Mouse (Mus musculus): ENCODE results near the gene Esrp2.

Gene Esrp2

GRCm38 (mm10) chr8:106136156-106137130, at the start of gene Esrp2:
Esrp2 (minus strand) TSS chr8:106136974.
- DNase-seq = peak; percentile 96

GRCm38 (mm10) chr8:106186394-106186793, 49.6 kb upstream of the Esrp2 start:
- no peak for DNase-seq

DNA sequence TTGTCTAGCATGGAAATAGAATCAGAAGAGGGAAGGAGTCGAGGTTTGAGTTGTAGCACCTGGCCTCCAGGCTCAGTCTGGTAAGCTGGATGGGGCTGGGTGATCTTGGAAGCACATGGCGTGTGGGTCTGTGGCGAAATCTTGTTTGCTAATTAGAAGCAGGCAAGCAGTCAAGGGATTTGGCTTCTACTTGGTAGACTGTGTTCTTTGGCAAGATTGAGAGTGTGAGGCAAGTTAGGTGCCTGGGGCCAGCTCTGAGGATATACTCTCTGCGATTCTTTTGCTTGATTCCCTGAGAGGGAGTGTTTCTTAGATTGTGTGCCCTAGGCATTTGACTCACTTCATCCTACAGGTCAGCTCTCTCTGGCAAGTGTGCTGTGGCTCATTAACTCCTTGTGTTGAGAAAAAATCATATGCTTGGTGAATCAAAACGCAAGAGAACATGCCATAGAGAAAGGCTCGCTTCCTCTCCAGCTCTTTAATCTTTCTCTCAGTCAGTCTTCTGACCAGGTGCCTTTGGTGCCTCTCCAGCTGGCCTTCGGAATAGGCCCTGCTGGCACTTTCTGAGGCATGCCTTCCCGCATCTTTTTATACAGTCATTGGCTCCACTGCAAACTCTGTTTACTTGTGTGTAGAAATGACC, 49.0 kb upstream of the Esrp2 start:
- DNase-seq = peak; percentile 35

DNA sequence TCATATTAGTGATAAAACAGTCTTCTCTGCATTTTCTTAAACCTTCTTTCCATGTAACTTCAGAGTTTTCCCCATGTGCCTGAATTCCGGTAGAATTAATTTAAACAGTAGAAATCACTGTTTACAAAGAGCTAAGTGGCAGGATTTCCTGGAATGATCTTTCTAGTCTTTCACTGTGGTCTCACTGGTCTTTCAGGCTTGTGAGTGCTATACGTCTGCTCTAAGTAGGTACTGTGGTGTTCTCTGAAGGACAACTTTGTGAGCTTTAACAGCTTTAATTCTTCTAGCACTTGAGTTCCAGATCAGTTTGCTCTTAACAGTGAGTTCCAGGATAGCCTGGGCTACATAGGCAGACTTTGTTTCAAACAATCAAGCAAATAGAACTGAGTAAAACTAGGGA, 41.7 kb upstream of the Esrp2 start:
- DNase-seq = no peak

DNA sequence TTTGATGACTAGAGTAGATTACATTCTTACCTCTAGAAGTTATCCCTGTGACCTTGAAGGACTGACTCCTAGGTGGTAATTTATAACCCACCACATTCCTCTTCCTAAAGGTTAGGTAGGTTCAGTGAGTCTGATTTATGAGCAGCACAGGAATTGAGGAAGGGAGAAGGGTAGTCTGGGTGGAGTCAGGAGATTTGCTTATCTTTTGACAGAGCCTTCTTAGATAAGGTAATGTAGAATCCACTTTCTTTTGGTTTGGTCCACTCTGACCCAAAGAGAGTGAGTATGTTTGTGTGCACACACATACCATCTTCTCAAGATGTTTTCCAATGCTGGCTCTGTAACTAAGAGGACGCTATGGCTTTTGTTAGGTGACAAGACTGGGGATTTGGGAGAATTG, 40.8 kb upstream of the Esrp2 start:
- DNase-seq = no peak

DNA sequence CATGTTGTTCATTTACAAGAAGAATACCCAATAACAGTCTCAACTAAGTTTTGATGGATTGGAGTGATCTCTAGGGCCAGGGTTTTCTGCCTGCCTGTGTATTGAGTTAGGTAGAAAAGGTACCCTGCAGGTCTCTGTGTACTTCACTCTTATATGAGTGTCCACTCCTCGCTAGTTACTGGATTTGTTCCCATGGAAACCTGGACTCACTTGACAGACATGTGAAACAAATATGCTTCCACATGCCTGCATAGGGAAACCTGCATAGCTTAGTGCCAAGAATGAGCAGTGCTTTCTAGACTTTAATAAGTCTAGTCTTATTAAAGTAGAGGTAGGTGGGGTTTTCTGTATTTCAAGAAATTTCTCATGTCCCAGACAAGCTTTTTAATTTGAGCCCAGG, 40.1 kb upstream of the Esrp2 start:
- DNase-seq = no peak

GRCm38 (mm10) chr8:106173566-106173965, 36.8 kb upstream of the Esrp2 start:
- no peak for DNase-seq

DNA sequence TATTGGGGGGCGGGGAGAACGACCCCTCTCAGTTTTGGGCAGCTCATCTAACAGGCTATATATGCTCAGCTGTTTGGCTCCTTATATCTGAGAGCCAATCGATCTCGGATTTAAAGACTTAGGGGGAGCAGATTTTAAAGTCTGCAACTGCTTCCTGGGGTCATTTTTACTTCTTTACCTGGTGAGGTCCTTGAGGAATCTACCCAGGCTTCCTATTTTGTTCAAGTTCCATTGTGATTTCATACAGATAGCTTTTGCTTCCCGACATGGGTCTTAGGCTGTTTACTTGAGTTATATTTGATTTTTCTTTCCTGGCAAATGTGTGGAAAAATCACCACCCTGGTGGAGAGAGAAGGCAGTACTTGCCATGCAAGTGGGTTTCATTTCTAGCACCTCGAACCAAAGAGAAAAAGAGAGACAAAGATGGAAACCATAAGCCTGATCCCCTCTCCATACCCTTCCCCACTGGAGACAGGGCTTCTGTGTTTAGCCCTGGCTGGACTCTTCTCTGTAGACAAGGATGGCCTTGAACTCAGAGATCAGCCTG, 33.2 kb upstream of the Esrp2 start:
- no peak for DNase-seq

GRCm38 (mm10) chr8:106169017-106169933, 32.5 kb upstream of the Esrp2 start:
- DNase-seq = no peak

DNA sequence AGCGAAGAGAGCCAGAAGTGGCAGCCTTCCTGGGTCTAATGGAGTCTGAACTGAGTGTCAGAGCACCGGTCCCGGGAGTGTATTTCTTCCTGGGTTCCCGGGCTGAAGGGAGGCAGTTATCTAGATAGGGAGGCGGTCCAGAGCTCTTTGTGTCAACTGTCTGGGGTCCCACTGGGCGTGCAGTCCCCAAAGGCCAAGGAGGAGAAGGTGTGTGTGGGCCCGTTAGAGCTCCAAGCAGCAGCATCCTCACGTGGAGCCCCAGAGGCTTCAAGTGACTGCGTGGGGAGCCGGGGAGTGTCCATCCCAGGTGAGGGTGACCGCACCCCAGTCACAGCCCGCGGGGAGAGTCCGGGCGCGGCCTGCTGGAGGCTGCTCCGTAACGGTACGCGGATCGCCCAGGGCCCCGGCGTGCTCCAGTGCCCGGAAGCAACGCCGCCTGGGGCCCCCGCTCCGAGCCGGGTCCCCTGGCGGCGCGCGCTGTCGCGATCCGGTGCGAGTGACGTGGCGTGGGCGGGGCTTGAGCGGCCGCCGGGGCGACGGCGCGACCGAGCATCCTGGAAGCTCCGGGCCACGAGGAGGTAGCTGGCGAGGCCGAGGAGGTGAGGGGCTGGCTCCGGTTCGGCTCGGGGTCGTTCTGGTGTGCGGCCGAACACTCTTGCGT, 31.7 kb upstream of the Esrp2 start, which contains the start of gene Slc7a6:
Slc7a6 (plus strand) TSS at position 502 of the 661 bp plus-strand sequence.
- peak; percentile 62 for DNase-seq

- peak; percentile 56 for DNase-seq
Measured at GRCm38 (mm10) chr8:106165460-106165859, 28.7 kb upstream of the Esrp2 start.

DNA sequence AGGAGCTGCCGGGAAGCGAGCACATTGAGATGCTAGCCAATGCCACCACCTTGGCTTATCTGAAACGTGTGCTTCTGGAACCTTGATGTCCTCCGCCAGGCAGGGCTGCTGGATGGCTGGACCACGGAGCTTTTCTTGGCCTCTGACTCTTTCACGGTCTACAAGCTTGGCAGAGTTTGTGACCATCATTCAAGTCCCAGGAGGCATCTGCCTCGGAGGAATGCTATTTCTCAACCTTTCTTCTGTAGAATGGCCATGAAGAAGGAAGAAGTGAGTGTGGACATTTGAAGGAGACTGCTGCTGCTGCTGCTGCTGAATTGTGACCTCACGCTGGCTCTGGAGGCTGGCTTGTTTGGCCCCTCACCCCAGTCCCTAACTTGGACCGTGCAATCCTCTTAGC, 26.5 kb upstream of the Esrp2 start:
- DNase-seq = no peak

GRCm38 (mm10) chr8:106159876-106160275, 23.1 kb upstream of the Esrp2 start:
- DNase-seq = no peak

- DNase-seq = no peak
Measured at GRCm38 (mm10) chr8:106158381-106158780, 21.6 kb upstream of the Esrp2 start.

- DNase-seq = no peak
Measured at GRCm38 (mm10) chr8:106157419-106157818, 20.6 kb upstream of the Esrp2 start.

GRCm38 (mm10) chr8:106152876-106153275, 16.1 kb upstream of the Esrp2 start:
- DNase-seq = no peak

DNA sequence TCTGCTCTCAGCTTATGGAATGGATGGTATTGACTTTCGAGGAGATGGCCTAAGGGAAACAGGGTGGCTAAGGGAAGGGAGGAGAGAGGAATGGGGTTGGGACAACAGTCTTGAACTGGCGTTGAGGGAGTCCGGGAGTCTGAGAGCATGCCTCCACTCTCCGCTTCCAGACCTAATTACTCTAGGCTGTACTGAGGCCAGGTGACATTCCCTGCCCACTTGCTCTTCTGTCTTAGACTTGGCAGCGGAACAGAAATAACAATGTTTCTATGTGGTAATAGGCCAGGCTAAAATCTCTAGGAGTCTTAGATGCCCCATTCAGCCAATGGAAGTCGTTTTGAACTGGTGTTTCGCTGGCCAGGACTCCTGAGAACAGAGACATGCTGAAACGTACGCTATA, 14.3 kb upstream of the Esrp2 start:
- no peak for DNase-seq

- no peak for DNase-seq
Measured at GRCm38 (mm10) chr8:106150653-106151000, 13.9 kb upstream of the Esrp2 start.

GRCm38 (mm10) chr8:106149801-106150652, 13.3 kb upstream of the Esrp2 start, which contains the start of gene Pla2g15:
Pla2g15 (plus strand) TSS chr8:106150399.
- DNase-seq = peak; percentile 92

DNA sequence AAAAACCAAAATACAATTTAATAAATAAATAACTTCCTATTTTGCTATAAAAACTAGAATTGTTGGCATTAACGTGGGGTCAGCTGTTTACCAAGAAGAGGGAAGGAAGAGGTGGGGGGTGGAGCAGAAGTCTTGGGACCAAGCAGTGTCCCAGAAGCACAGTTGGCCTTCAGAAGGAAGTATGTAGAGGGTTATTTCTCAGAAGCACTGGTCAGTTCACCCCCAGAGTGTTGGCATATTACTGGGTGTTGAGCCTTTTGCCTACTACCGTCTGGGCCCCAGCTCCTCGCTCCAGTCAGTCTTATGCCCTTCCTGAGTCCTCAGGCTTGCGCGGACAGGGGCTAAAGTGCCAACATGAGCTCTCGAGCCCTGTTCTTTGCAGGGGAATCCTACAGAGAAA, 12.3 kb upstream of the Esrp2 start:
- DNase-seq = no peak
